Mouse (Mus musculus): ENCODE measurements around the gene Atxn1. TPM values are rescaled to one million over a fixed set of nuclear protein-coding genes. Genes with fewer than 3 reads are reported as not detected.

Atxn1 gene
- total and polyA plus RNA-seq, 2 experiments from 2014 or later = 12.0 to 31.4 TPM

DNA sequence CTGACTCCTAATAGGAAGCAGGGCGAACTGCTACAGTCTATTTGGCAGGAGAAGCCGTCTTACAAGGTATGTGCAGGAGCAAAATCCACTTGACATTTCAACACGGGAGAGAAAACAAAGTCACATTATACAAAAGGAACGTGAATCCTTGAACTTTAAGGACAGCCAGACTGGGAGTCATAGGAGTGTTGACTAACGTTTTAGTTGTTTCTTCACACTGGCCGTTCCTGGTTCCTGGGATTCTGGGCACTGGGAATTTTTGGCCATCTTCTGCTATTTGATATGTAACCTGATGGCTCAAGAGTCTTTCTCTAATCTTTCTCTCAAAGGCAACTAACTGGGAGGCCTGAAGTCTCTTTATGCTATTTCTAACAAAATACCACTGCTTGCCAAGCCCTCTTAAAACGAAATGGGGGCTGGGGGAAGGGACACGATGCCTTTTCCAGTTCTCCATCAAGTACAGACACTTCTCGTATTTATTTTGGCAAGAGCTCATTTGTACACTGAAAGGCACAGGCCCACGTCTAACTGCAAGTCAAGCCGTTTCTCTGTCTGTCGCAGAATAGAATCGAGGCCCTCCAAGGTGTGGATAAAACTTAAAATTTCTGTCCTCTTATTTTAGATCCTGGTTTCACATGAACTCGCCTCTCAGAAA lies 4.4 kb downstream of the Atxn1 start:
- no peak for TF ChIP-seq CTCF (IDR thresholded peaks at IDR 0.05)
- 39% methylated on average over 14 of the region's 14 CpGs for WGBS
- DNase-seq (ENCODE audit: low spot score) (no peak), ATAC-seq (ENCODE audit: low FRiP score) (no peak)
- Histone ChIP-seq H3K36me3 (ENCODE audit: insufficient read depth, low read length) (no peaks in the 10 kb centered on the region), H3K4me1 (ENCODE audit: insufficient read depth, low read length) (no peaks in the 10 kb centered on the region), H3K9me3 (ENCODE audit: low read length) (no peaks in the 10 kb centered on the region), H3K9ac (replicated peaks; ENCODE audit: low read length, poor library complexity, severe bottlenecking) (no peak overlapping the region), H3K27ac (ENCODE audit: low read depth, low read length) (no peak overlapping the region), H3K27me3 (ENCODE audit: insufficient read depth, low read length) (no peaks in the 10 kb centered on the region), H3K4me3 (ENCODE audit: low read depth, low read length) (no peak overlapping the region), H3K4me2 (ENCODE audit: low read depth, low read length, poor library complexity, severe bottlenecking) (no peak overlapping the region)

GRCm38 (mm10) chr13:45958306-45958705 lies 6.5 kb downstream of the Atxn1 start:
- ATAC-seq (ENCODE audit: low FRiP score) (no peak), DNase-seq (ENCODE audit: low spot score) (no peak)
- Histone ChIP-seq H3K4me3 (ENCODE audit: low read depth, low read length) (no peak overlapping the region), H3K4me2 (ENCODE audit: low read depth, low read length, poor library complexity, severe bottlenecking) (no peak overlapping the region), H3K27ac (ENCODE audit: low read depth, low read length) (no peak overlapping the region), H3K36me3 (ENCODE audit: insufficient read depth, low read length) (no peaks in the 10 kb centered on the region), H3K9ac (replicated peaks; ENCODE audit: low read length, poor library complexity, severe bottlenecking) (no peak overlapping the region), H3K4me1 (ENCODE audit: insufficient read depth, low read length) (no peaks in the 10 kb centered on the region), H3K9me3 (ENCODE audit: low read length) (no peaks in the 10 kb centered on the region), H3K27me3 (ENCODE audit: insufficient read depth, low read length) (no peaks in the 10 kb centered on the region)
- TF ChIP-seq CTCF (IDR thresholded peaks at IDR 0.05) = no peak
- 87% methylated on average over 4 of the region's 4 CpGs for WGBS

- H3K9ac ChIP-seq (replicated peaks; ENCODE audit: low read length, poor library complexity, severe bottlenecking) = no peak overlapping the region
- 93% methylated on average over 5 of the region's 5 CpGs for WGBS
- no peaks in the 10 kb centered on the region for H3K27me3 ChIP-seq (ENCODE audit: insufficient read depth, low read length)
- H3K4me2 ChIP-seq (ENCODE audit: low read depth, low read length, poor library complexity, severe bottlenecking) = no peak overlapping the region
- H3K36me3 ChIP-seq (ENCODE audit: insufficient read depth, low read length) = no peaks in the 10 kb centered on the region
- DNase-seq (ENCODE audit: low spot score) (no peak), ATAC-seq (ENCODE audit: low FRiP score) (no peak)
- H3K4me3 ChIP-seq (ENCODE audit: low read depth, low read length) = no peak overlapping the region
- no peaks in the 10 kb centered on the region for H3K4me1 ChIP-seq (ENCODE audit: insufficient read depth, low read length)
- no peak overlapping the region for H3K27ac ChIP-seq (ENCODE audit: low read depth, low read length)
- H3K9me3 ChIP-seq (ENCODE audit: low read length) = no peaks in the 10 kb centered on the region
- TF ChIP-seq CTCF (IDR thresholded peaks at IDR 0.05) = no peak
Measured at GRCm38 (mm10) chr13:45957629-45958028, 7.2 kb downstream of the Atxn1 start.

DNA sequence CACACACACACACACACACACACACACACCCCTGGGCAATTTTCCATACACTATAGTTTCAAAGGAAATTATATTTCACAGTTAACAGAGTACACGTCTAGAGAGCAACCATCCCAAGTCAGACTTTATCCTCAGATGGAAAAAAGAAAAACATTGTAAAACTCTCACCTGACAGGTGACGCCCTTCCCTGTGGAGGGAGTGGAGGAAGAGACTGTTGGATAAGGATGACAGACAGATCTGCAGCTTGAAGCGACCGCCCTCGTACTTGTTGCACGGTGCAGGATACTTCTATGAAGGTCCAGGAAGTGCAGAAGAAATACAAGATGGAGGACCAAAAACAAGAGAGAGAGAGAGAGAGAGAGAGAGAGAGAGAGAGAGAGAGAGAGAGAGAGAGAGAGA lies 8.5 kb downstream of the Atxn1 start:
- Histone ChIP-seq H3K9me3 (ENCODE audit: low read length) (no peaks in the 10 kb centered on the region), H3K4me2 (ENCODE audit: low read depth, low read length, poor library complexity, severe bottlenecking) (no peak overlapping the region), H3K4me3 (ENCODE audit: low read depth, low read length) (no peak overlapping the region), H3K27me3 (ENCODE audit: insufficient read depth, low read length) (no peaks in the 10 kb centered on the region), H3K4me1 (ENCODE audit: insufficient read depth, low read length) (no peaks in the 10 kb centered on the region), H3K9ac (replicated peaks; ENCODE audit: low read length, poor library complexity, severe bottlenecking) (no peak overlapping the region), H3K36me3 (ENCODE audit: insufficient read depth, low read length) (no peaks in the 10 kb centered on the region), H3K27ac (ENCODE audit: low read depth, low read length) (no peak overlapping the region)
- no peak for TF ChIP-seq CTCF (IDR thresholded peaks at IDR 0.05)
- no peak for DNase-seq (ENCODE audit: low spot score)
- WGBS = 84% methylated on average over 6 of the region's 6 CpGs
- ATAC-seq (ENCODE audit: low FRiP score) = no peak

GRCm38 (mm10) chr13:45955370-45956055 lies 9.3 kb downstream of the Atxn1 start:
- H3K9me3 ChIP-seq (ENCODE audit: low read length) = no peaks in the 10 kb centered on the region
- H3K4me3 ChIP-seq (ENCODE audit: low read depth, low read length) = no peak overlapping the region
- DNase-seq (ENCODE audit: low spot score) = no peak
- H3K27ac ChIP-seq (ENCODE audit: low read depth, low read length) = no peak overlapping the region
- no peaks in the 10 kb centered on the region for H3K36me3 ChIP-seq (ENCODE audit: insufficient read depth, low read length)
- no peak overlapping the region for H3K4me2 ChIP-seq (ENCODE audit: low read depth, low read length, poor library complexity, severe bottlenecking)
- 90% methylated on average over 9 of the region's 9 CpGs for WGBS
- no peak overlapping the region for H3K9ac ChIP-seq (replicated peaks; ENCODE audit: low read length, poor library complexity, severe bottlenecking)
- no peak for TF ChIP-seq CTCF (IDR thresholded peaks at IDR 0.05)
- ATAC-seq (ENCODE audit: low FRiP score) = no peak
- no peaks in the 10 kb centered on the region for H3K4me1 ChIP-seq (ENCODE audit: insufficient read depth, low read length)
- H3K27me3 ChIP-seq (ENCODE audit: insufficient read depth, low read length) = no peaks in the 10 kb centered on the region

- DNase-seq (ENCODE audit: low spot score) (no peak), ATAC-seq (ENCODE audit: low FRiP score) (no peak)
- 64% methylated on average over 4 of the region's 4 CpGs for WGBS
- H3K9ac ChIP-seq (replicated peaks; ENCODE audit: low read length, poor library complexity, severe bottlenecking) = no peak overlapping the region
- H3K27me3 ChIP-seq (ENCODE audit: insufficient read depth, low read length) = no peaks in the 10 kb centered on the region
- H3K36me3 ChIP-seq (ENCODE audit: insufficient read depth, low read length) = 0 out of 2 replicates have a peak, but pooled peaks cover 2% of the 10 kb centered on the region
- no peaks in the 10 kb centered on the region for H3K9me3 ChIP-seq (ENCODE audit: low read length)
- no peak overlapping the region for H3K4me2 ChIP-seq (ENCODE audit: low read depth, low read length, poor library complexity, severe bottlenecking)
- no peak for TF ChIP-seq CTCF (IDR thresholded peaks at IDR 0.05)
- H3K27ac ChIP-seq (ENCODE audit: low read depth, low read length) = no peak overlapping the region
- H3K4me1 ChIP-seq (ENCODE audit: insufficient read depth, low read length) = no peaks in the 10 kb centered on the region
- H3K4me3 ChIP-seq (ENCODE audit: low read depth, low read length) = no peak overlapping the region
Measured at GRCm38 (mm10) chr13:45953098-45953497, 11.7 kb downstream of the Atxn1 start.

All from midbrain, postnatal 0 days (tissue).